Mouse (Mus musculus) E14TG2a.4 (cell line): ENCODE data around the gene Alox5ap.

ENCODE experiments used
- CTCF ChIP-seq: conservative IDR thresholded peaks from 2 replicates; pipeline ENCODE4 v1.5.1; 2014; ENCODE audit warnings: low read length
- NANOG ChIP-seq: IDR thresholded peaks from 2 replicates; pipeline ENCODE4 v1.6.1; 2014; ENCODE audit warnings: borderline replicate concordance, low read length, mixed read lengths
- POU5F1 ChIP-seq: IDR thresholded peaks from 2 replicates; pipeline ENCODE4 v1.6.1; 2014; ENCODE audit warnings: low read length, borderline replicate concordance

- no peak; the same call in 1 of the 2 replicates for TF ChIP-seq CTCF
- no peak for TF ChIP-seq NANOG
- no peak for TF ChIP-seq POU5F1
Measured at GRCm38 (mm10) chr5:149215540-149215939, 49.0 kb upstream of the Alox5ap start.
